Comparison of ENCODE assay signal across 8 mouse cellular contexts in the genomic region with DNA sequence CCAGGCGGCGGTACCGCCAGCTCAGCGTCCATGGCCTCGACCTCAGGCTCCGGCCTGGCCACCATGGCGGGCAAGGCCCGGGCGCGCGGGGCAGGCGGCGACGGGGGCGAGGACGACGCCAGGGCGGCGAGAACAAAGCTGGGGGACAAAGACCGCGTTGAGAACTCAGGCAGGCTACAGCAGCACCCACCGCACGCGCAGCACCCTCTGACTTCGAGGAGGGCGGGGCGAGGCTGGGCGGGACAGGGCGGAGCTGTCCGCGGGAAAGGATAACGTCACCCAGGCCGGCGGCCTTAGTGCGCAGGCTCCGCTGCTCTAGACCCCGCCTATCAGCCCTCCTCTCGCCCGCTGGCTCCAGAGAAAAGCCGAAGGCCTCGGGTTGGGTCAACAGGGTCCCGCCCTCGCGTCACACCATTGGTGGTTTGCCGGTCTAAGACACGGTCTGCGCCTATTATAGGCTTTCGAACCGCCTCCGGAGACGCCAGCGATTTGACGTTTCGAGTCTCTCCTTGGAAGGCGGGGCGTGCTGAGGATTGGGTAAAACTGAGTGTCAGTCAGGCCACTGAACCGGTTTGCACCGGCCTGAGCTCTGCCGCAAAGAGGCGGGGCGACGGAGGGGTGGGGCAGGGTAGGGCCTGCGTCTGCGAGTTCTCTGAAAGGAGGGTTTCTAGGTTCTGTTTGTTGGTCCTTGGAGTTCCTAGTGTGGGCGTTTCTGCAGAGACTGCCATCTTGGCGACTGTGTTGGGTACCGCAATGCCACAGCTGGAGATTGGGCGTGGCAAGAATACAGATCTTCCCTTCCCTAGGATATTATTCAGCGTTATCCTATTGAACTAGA. TPM values are rescaled to one million over a fixed set of nuclear protein-coding genes. Genes with fewer than 3 reads are reported as not detected.
DNase-seq lines count a peak whose midpoint lies in the region; ATAC-seq and TF ChIP-seq lines count a peak whose summit lies in the region.

A gene (minus strand): TSS at position 235 of the 838 bp plus-strand sequence.

- peak within 1 kb of the TSS; percentile 53 for H3K4me2 ChIP-seq in hindbrain, postnatal 0 days (ENCODE audit: low read depth, low read length)

- no peaks in the 10 kb centered on the region for H3K27me3 ChIP-seq in hindbrain, postnatal 0 days (ENCODE audit: insufficient read depth, low read length)

- peak within 1 kb of the TSS; percentile 100 for H3K9ac ChIP-seq in hindbrain, postnatal 0 days (replicated peaks; ENCODE audit: low read length)

- under 1% methylated on average over 69 of the region's 69 CpGs for WGBS in hindbrain, postnatal 0 days

- DNase-seq in ZHBTc4 (ENCODE audit: low read depth, low spot score), result peak; percentile 100
- peak; percentile 100 for DNase-seq in gastrocnemius, adult 2 months
- peak; percentile 100 for DNase-seq in hindbrain, postnatal 0 days (ENCODE audit: low spot score)
- peak; percentile 99 for DNase-seq in left cerebral cortex, adult 2 months (ENCODE audit: extremely low spot score in 1 of 2, low spot score in 2 of 2)
- DNase-seq in right cerebral cortex, adult 2 months (ENCODE audit: low spot score in 2 of 2), result peak; percentile 100
- peak; percentile 100 for DNase-seq in urinary bladder, postnatal 14 days (ENCODE audit: low spot score)

- H3K9me3 ChIP-seq in hindbrain, postnatal 0 days (ENCODE audit: low read length), result no peaks in the 10 kb centered on the region

- no peak for TF ChIP-seq CTCF in gastrocnemius, adult 2 months (IDR thresholded peaks at IDR 0.05)
- TF ChIP-seq CTCF in hindbrain, postnatal 0 days (IDR thresholded peaks at IDR 0.05; ENCODE audit: low read depth), result peak; percentile 39; the same call in 1 of the 2 replicates
- no peak; the same call in 1 of the 2 replicates for TF ChIP-seq CTCF in left cerebral cortex, adult 2 months (IDR thresholded peaks at IDR 0.05)

- no peaks in the 10 kb centered on the region for H3K36me3 ChIP-seq in hindbrain, postnatal 0 days (ENCODE audit: insufficient read depth, low read length)

- H3K4me1 ChIP-seq in hindbrain, postnatal 0 days (ENCODE audit: insufficient read depth, low read length), result peaks cover 29% of the 10 kb centered on the region

- peak; percentile 91 for ATAC-seq in common myeloid progenitor, adult 5-6 weeks (replicated peaks; ENCODE audit: low read depth, poor library complexity, severe bottlenecking)
- peak; percentile 98 for ATAC-seq in hindbrain, postnatal 0 days
- peak; percentile 86 for ATAC-seq in megakaryocyte, adult 5-6 weeks (ENCODE audit: poor library complexity, severe bottlenecking)

- intact Hi-C loops in gastrocnemius, adult 2 months (cut with DNase I), result loop anchor here (5.0 kb wide), 1 partner anchor 92 kb away; a partner anchor contains a TSS
- intact Hi-C loops in left cerebral cortex, adult 2 months (cut with DNase I), result loop anchor here (5.0 kb wide), 1 partner anchor 232 kb away; no protein-coding TSS in a partner anchor

- peak within 1 kb of the TSS; percentile 100 for H3K4me3 ChIP-seq in gastrocnemius, adult 2 months
- H3K4me3 ChIP-seq in hindbrain, postnatal 0 days (ENCODE audit: low read length), result peak within 1 kb of the TSS; percentile 100
- peak within 1 kb of the TSS; percentile 81 for H3K4me3 ChIP-seq in left cerebral cortex, adult 2 months

- peak within 1 kb of the TSS; percentile 98 for H3K27ac ChIP-seq in gastrocnemius, adult 2 months
- peak within 1 kb of the TSS; percentile 100 for H3K27ac ChIP-seq in hindbrain, postnatal 0 days
- H3K27ac ChIP-seq in left cerebral cortex, adult 2 months, result peak within 1 kb of the TSS; percentile 99

RNA-seq across cellular contexts. Expression of the gene that starts here (rescaled TPM):
- total RNA-seq in common myeloid progenitor, adult 5-6 weeks (2017), result 64.6 and 71.2 TPM in 2 replicates
- total RNA-seq in gastrocnemius, adult 2 months (2021), result 10 to 100 TPM; 13.4 to 16.7 TPM
- total RNA-seq in hindbrain, postnatal 0 days (2014; rRNA removed), result 526 and 577 TPM in 2 replicates
- 251 and 278 TPM in 2 replicates for polyA plus RNA-seq in hindbrain, postnatal 0 days (2015; fragmentation: Nextera tagmentation; extraction: Ambion mirVana)
- total RNA-seq in left cerebral cortex, adult 2 months (2021), result 100 to 1,000 TPM; 194 to 209 TPM
- 22.8 and 28.6 TPM in 2 replicates for total RNA-seq in megakaryocyte, adult 5-6 weeks (2015)
- 40.3 and 47.4 TPM in 2 replicates for total RNA-seq in megakaryocyte, adult 5-6 weeks (2017)

Comparison
In these comparisons a context has a peak if more than half of its experiments do, and no peak if none do; other contexts are left out.
1. Peak in every context shown above with its lines: DNase-seq, ATAC-seq, H3K4me3 ChIP-seq and H3K27ac ChIP-seq.